Mouse (Mus musculus) limb, embryonic 14.5 days (tissue): ENCODE measurements around the gene Rasgrf1. TPM values are rescaled to one million over a fixed set of nuclear protein-coding genes. Genes with fewer than 3 reads are reported as not detected.

Experiments
- ATAC-seq: fragments of 200-750 bp; cut with Nextera tagmentation; 2 replicates; pipeline ENCODE4 v1.8.0; 2017; ENCODE audit warnings: low read depth, moderate number of reproducible peaks, moderate TSS enrichment; ENCODE audit not compliant: low FRiP score
- DNase-seq: peaks from one replicate; pipeline ENCODE4 v3.0.0-alpha.2; 2015; ENCODE audit warnings: low spot score
- H3K27ac ChIP-seq: fragments of 300-500 bp; sonication (generic); replicated peaks from 2 replicates; pipeline ENCODE4 v1.5.1; 2014; ENCODE audit warnings: low read depth, mild to moderate bottlenecking, low read length, moderate library complexity, mixed read lengths
- H3K27me3 ChIP-seq: fragments of 300-500 bp; sonication (generic); 2 replicates; pipeline ENCODE4 v1.6.1; 2014; ENCODE audit warnings: low read length, mixed read lengths; ENCODE audit not compliant: control insufficient read depth, insufficient read depth
- H3K36me3 ChIP-seq: fragments of 300-500 bp; sonication (generic); 2 replicates; pipeline ENCODE4 v1.6.1; 2014; ENCODE audit warnings: mild to moderate bottlenecking, low read length, moderate library complexity, mixed read lengths; ENCODE audit not compliant: control insufficient read depth, insufficient read depth
- H3K4me1 ChIP-seq: fragments of 300-500 bp; sonication (generic); 2 replicates; pipeline ENCODE4 v1.6.1; 2014; ENCODE audit warnings: antibody characterized with exemption, low read length, mixed read lengths; ENCODE audit not compliant: control insufficient read depth, insufficient read depth
- H3K4me2 ChIP-seq: fragments of 300-500 bp; sonication (generic); replicated peaks from 2 replicates; pipeline ENCODE4 v1.6.1; 2014; ENCODE audit warnings: low read depth, mild to moderate bottlenecking, low read length, moderate library complexity; ENCODE audit not compliant: severe bottlenecking
- H3K4me3 ChIP-seq: fragments of 300-500 bp; sonication (generic); replicated peaks from 2 replicates; pipeline ENCODE4 v1.5.1; 2014; ENCODE audit warnings: low read length
- H3K9ac ChIP-seq: fragments of 300-500 bp; sonication (generic); 2 replicates; pipeline ENCODE4 v1.6.1; 2014; ENCODE audit warnings: mild to moderate bottlenecking, low read depth, low read length, moderate library complexity; ENCODE audit not compliant: severe bottlenecking
- H3K9me3 ChIP-seq: fragments of 300-500 bp; sonication (generic); 2 replicates; pipeline ENCODE4 v1.6.1; 2016; ENCODE audit warnings: low read length; ENCODE audit not compliant: control insufficient read depth
- POLR2A ChIP-seq: fragments of 200-500 bp; IDR thresholded peaks from 2 replicates; pipeline ENCODE4 v1.8.0; 2012; ENCODE audit warnings: inconsistent platforms, mild to moderate bottlenecking, moderate library complexity, borderline replicate concordance; ENCODE audit not compliant: insufficient read depth, insufficient read length; ENCODE audit errors: extremely low read depth
- WGBS: fragments of 180-500 bp; shearing (Covaris S2); extraction: QIAGEN DNeasy Blood & Tissue Kit; methylation state at CpG from one replicate; pipeline ENCODE4 v1.1.7; 2014; 5-methylcytosine and 5-hydroxymethylcytosine counted together
- polyA plus RNA-seq, 2 experiments: library from polyadenylated mRNA; depleted of rRNA in 1 of 2; stranded (reverse) in 1 of 2; unstranded in 1 of 2; fragments of >200 nt; fragmentation: Nextera tagmentation in 1 of 2; extraction: Ambion mirVana in 1 of 2; gene quantifications; 2 replicates each; pipeline versions ENCODE4 v1.2.1 to v1.2.3; 2012 to 2014

The Rasgrf1 gene
- polyA plus RNA-seq, 2 experiments = 0.55 to 1.1 TPM

DNA sequence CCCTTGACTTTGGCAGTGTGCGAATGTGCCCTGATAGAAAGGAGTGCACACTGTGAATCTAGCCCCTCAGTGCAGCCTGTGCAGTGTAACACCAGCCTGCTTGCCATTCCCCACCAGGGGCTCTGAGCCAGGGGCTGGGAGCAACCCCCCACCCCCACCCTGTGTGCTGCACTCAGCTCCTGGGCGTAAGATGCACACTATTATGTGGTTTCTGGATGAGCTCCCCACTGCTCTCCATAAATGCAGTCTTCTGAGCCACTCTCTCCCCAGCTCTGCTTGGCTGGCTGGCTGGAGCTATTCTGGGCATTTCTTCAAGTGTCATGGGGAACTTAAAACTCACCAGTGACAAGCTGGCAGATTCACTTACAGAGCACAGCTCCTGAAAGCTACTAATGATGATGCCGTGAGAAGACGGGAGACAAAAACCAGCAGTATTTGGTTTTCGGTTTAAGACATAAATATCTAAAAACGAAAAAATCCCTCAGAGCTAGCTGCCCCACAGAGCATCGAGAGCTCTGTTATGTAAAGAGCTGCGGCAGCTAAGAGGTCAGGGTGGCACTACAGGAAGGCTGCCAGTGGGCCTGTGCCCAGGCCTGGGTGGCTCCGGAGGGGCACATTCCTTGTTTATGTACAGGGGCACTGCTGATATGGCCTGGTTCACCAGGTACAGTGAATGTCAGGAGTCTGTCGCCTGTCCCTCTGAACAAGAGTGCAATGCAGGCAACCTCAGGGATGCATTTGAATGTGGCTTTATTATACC lies 18.0 kb upstream of the Rasgrf1 start:
- Histone ChIP-seq H3K9ac (no peak overlapping the region), H3K4me1 (no peaks in the 10 kb centered on the region), H3K27me3 (no peaks in the 10 kb centered on the region), H3K27ac (no peak overlapping the region), H3K9me3 (no peaks in the 10 kb centered on the region), H3K36me3 (no peaks in the 10 kb centered on the region), H3K4me3 (no peak overlapping the region), H3K4me2 (no peak overlapping the region)
- DNase-seq (no peak), ATAC-seq (no peak)
- no peak for TF ChIP-seq POLR2A
- 75% methylated on average over 10 of the region's 10 CpGs for WGBS

DNA sequence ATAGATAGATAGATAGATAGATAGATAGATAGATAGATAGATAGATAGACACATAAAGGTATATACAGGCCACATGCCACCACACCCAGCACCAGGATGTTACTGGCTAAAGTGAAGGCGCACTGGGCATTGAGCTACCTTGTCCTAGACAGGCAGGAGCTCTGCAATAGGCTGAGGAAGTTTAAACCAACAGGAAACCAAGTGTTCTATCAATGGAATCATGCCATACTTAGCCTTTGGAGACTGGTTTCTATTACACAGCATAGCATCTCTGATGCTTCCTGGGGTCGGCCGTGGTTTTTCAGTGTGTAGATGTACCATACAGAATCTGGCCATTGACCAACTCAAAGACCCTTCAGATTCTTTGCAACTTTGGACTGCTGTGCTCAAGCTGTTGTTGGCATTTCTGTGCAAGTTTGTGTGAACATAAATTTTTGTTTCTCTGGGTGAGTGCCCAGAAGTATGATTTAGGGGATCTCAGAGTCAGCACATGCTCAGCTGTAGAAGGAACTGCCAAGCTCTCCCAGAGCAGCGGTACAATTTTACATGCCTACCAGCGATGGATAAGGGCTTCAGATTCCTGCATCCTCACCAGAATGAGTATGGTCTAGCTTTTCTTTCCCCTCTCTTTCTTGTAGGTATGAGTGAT lies 17.0 kb upstream of the Rasgrf1 start:
- no peaks in the 10 kb centered on the region for H3K36me3 ChIP-seq
- ATAC-seq (no peak), DNase-seq (no peak)
- no peaks in the 10 kb centered on the region for H3K4me1 ChIP-seq
- no peaks in the 10 kb centered on the region for H3K27me3 ChIP-seq
- no peak overlapping the region for H3K9ac ChIP-seq
- WGBS = 80% methylated on average over 5 of the region's 5 CpGs
- no peak overlapping the region for H3K27ac ChIP-seq
- no peaks in the 10 kb centered on the region for H3K9me3 ChIP-seq
- no peak overlapping the region for H3K4me2 ChIP-seq
- no peak for TF ChIP-seq POLR2A
- no peak overlapping the region for H3K4me3 ChIP-seq

DNA sequence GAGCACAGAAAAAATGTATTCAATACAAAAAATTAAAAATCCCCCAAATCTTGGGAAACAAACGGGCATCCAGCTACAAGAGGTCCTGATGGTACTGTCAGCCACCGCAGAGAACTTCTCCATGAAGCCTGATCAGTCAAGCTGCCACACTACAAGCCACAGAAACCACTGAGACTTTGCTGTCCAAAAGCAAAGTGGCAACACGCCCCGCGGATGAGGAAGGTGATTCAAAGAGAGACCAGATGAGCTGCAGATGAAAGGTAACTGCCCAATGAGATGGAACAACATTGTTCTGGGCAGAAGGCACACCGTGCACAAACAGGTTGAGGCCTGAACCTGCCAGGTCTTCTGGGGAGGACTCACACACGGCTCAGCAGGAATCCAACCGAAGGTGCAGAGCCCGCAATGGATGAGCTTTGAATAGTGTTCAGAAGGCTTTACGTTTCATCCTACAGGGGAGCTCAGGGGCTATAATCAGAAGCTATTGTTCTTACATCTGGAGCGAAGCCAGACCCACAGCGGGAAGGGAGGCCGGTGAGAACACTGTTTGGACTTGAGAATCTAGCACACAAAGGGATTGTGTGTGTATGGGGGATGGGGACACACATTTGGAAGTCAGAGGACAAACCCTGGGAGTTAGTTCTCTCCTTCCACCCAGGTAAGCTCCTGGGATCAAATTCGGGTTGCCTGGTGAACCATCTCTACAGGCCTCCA lies 9.4 kb upstream of the Rasgrf1 start:
- ATAC-seq = no peak
- no peak overlapping the region for H3K4me2 ChIP-seq
- no peaks in the 10 kb centered on the region for H3K4me1 ChIP-seq
- H3K27me3 ChIP-seq = no peaks in the 10 kb centered on the region
- WGBS = 33% methylated on average over 14 of the region's 14 CpGs
- no peak for DNase-seq
- no peak overlapping the region for H3K27ac ChIP-seq
- no peak for TF ChIP-seq POLR2A
- no peak overlapping the region for H3K9ac ChIP-seq
- no peak overlapping the region for H3K4me3 ChIP-seq
- no peaks in the 10 kb centered on the region for H3K9me3 ChIP-seq
- H3K36me3 ChIP-seq = no peaks in the 10 kb centered on the region

DNA sequence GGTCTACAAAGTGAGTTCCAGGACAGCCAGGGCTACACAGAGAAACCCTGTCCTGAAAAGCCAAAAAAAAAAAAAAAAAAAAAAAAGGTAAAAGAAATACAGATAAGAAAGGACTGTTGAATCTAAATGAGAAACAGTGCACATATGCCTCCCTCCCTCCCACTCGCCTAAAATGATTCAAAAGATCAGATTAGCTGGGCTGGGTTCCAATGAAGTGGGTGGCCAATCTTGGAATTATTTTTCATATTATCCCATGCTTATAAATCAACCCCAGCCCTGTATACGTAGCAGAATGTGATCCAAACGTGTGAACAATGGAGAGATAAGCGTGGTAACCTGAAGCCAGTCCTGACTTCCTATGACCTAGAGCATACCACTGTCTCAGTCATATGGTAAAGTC lies 8.5 kb upstream of the Rasgrf1 start:
- Histone ChIP-seq H3K27me3 (peaks cover 6% of the 10 kb centered on the region; the same call in 1 of the 2 replicates), H3K27ac (no peak overlapping the region), H3K4me3 (no peak overlapping the region), H3K36me3 (no peaks in the 10 kb centered on the region), H3K9me3 (no peaks in the 10 kb centered on the region), H3K4me1 (no peaks in the 10 kb centered on the region), H3K9ac (no peak overlapping the region), H3K4me2 (no peak overlapping the region)
- no peak for TF ChIP-seq POLR2A
- 64% methylated on average over 4 of the region's 4 CpGs for WGBS
- ATAC-seq = no peak
- no peak for DNase-seq

DNA sequence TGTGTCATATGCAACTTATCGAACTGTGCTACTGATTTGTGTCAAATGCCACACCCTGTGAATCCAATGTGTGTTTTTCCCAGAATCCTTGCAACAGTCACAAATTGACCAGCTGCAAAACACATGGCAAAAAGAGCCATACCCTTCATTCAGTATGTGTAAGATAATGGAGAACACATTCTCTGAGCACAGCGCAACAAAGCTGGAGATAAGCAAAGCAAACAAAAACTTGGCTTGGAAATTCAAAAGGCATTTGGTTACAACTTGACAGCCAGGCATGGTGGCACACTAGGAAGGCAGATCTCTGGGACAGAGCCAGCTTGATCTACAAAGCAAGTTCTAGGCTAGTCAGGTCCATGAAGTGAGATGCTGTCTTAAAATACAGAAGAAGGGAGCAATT lies 6.9 kb upstream of the Rasgrf1 start:
- Histone ChIP-seq H3K9me3 (no peaks in the 10 kb centered on the region), H3K9ac (no peak overlapping the region), H3K36me3 (no peaks in the 10 kb centered on the region), H3K4me2 (no peak overlapping the region), H3K27me3 (peaks cover 19% of the 10 kb centered on the region), H3K27ac (no peak overlapping the region), H3K4me1 (no peaks in the 10 kb centered on the region), H3K4me3 (no peak overlapping the region)
- no peak for ATAC-seq
- no peak for DNase-seq
- 72% methylated on average over 2 of the region's 2 CpGs for WGBS
- no peak for TF ChIP-seq POLR2A
